Mouse (Mus musculus) limb, embryonic 11.5 days (tissue): ENCODE measurements around the gene H2al1f. TPM values are rescaled to one million over a fixed set of nuclear protein-coding genes. Genes with fewer than 3 reads are reported as not detected.
"Not testable (repeated sequence)": the region's sequence is repeated elsewhere in the genome, so short reads cannot be mapped to it uniquely, and the experiment has no call there.

Experiments used
- ATAC-seq: fragments of 200-750 bp; cut with Nextera tagmentation; 2 replicates; pipeline ENCODE4 v1.8.0; 2017; ENCODE audit warnings: low read depth; ENCODE audit not compliant: insufficient number of reproducible peaks, low FRiP score, low TSS enrichment
- DNase-seq: peaks from one replicate; pipeline ENCODE4 v3.0.0-alpha.2; 2015; ENCODE audit warnings: low spot score
- H3K27ac ChIP-seq: fragments of 300-500 bp; sonication (generic); replicated peaks from 2 replicates; pipeline ENCODE4 v1.5.1; 2014; ENCODE audit warnings: low read depth, mild to moderate bottlenecking, low read length
- H3K27me3 ChIP-seq: fragments of 300-500 bp; sonication (generic); 2 replicates; pipeline ENCODE4 v1.6.1; 2014; ENCODE audit warnings: mild to moderate bottlenecking, low read length, mixed read lengths; ENCODE audit not compliant: control insufficient read depth, insufficient read depth
- H3K36me3 ChIP-seq: fragments of 300-500 bp; sonication (generic); 2 replicates; pipeline ENCODE4 v1.6.1; 2014; ENCODE audit warnings: mild to moderate bottlenecking, low read length, moderate library complexity, mixed read lengths; ENCODE audit not compliant: control insufficient read depth, insufficient read depth
- H3K4me1 ChIP-seq: fragments of 300-500 bp; sonication (generic); 2 replicates; pipeline ENCODE4 v1.6.1; 2014; ENCODE audit warnings: low read length, mixed read lengths; ENCODE audit not compliant: control insufficient read depth, insufficient read depth
- H3K4me2 ChIP-seq: fragments of 300-500 bp; sonication (generic); 2 replicates; pipeline ENCODE4 v1.6.1; 2014; ENCODE audit warnings: low read depth, mild to moderate bottlenecking, moderate library complexity; ENCODE audit not compliant: severe bottlenecking
- H3K4me3 ChIP-seq: fragments of 300-500 bp; sonication (generic); 2 replicates; pipeline ENCODE4 v1.5.1; 2014; ENCODE audit warnings: low read depth, low read length
- H3K9ac ChIP-seq: fragments of 300-500 bp; sonication (generic); 2 replicates; pipeline ENCODE4 v1.6.1; 2014; ENCODE audit warnings: mild to moderate bottlenecking, low read length
- H3K9me3 ChIP-seq: fragments of 300-500 bp; sonication (generic); 2 replicates; pipeline ENCODE4 v1.6.1; 2016; ENCODE audit warnings: low read length; ENCODE audit not compliant: control insufficient read depth
- WGBS: fragments of 180-500 bp; shearing (Covaris S2); extraction: QIAGEN DNeasy Blood & Tissue Kit; methylation state at CpG from one replicate; pipeline ENCODE4 v1.1.7; 2014; 5-methylcytosine and 5-hydroxymethylcytosine counted together
- polyA plus RNA-seq: library from polyadenylated mRNA; unstranded; fragments of >200 nt; fragmentation: Nextera tagmentation; extraction: Ambion mirVana; gene quantifications from 2 replicates; pipeline ENCODE4 v1.2.1, GENCODE M21; 2014

The H2al1f gene
- polyA plus RNA-seq, 1 experiment from 2014 or later = not detected

- H3K9me3 ChIP-seq, H3K27ac ChIP-seq, H3K27me3 ChIP-seq, H3K4me1 ChIP-seq, DNase-seq, H3K36me3 ChIP-seq, H3K4me2 ChIP-seq, H3K4me3 ChIP-seq, ATAC-seq, H3K9ac ChIP-seq: not testable (repeated sequence)
- WGBS = 100% methylated on average over 1 of the region's 3 CpGs
Observed at GRCm38 (mm10) chrX:11302132-11302531, 12.8 kb upstream of the H2al1f start, which contains the start of gene H2al1b. Gene H2al1b (plus strand): TSS chrX:11302432.

GRCm38 (mm10) chrX:11305355-11305754, 9.6 kb upstream of the H2al1f start, which contains the start of gene H2al1c:
Gene H2al1c (plus strand): TSS chrX:11305655.
- H3K36me3 ChIP-seq, DNase-seq, ATAC-seq, H3K9ac ChIP-seq, H3K4me1 ChIP-seq, H3K4me2 ChIP-seq, H3K4me3 ChIP-seq, H3K9me3 ChIP-seq, H3K27ac ChIP-seq, H3K27me3 ChIP-seq: not testable (repeated sequence)
- WGBS = 100% methylated on average over 1 of the region's 6 CpGs

GRCm38 (mm10) chrX:11308524-11308923, 6.4 kb upstream of the H2al1f start, which contains the start of gene H2al1d:
Gene H2al1d (plus strand): TSS chrX:11308824.
- not testable (repeated sequence) for H3K9me3 ChIP-seq, DNase-seq, H3K27ac ChIP-seq, ATAC-seq, H3K4me1 ChIP-seq, H3K27me3 ChIP-seq, H3K9ac ChIP-seq, H3K4me2 ChIP-seq, H3K36me3 ChIP-seq, H3K4me3 ChIP-seq
- WGBS = no CpG with 5 or more reads among the region's 6 CpGs

- DNase-seq, H3K4me3 ChIP-seq, H3K27me3 ChIP-seq, H3K9ac ChIP-seq, H3K9me3 ChIP-seq, H3K4me1 ChIP-seq, H3K4me2 ChIP-seq, ATAC-seq, H3K36me3 ChIP-seq, H3K27ac ChIP-seq: not testable (repeated sequence)
- no CpG with 5 or more reads among the region's 3 CpGs for WGBS
Observed at GRCm38 (mm10) chrX:11311634-11312033, 3.3 kb upstream of the H2al1f start, which contains the start of gene H2al1e. Gene H2al1e (plus strand): TSS chrX:11311934.

- H3K36me3 ChIP-seq, H3K9me3 ChIP-seq, ATAC-seq, H3K27ac ChIP-seq, H3K9ac ChIP-seq, H3K27me3 ChIP-seq, H3K4me1 ChIP-seq, H3K4me3 ChIP-seq, DNase-seq, H3K4me2 ChIP-seq: not testable (repeated sequence)
- WGBS = no CpG with 5 or more reads among the region's 3 CpGs
Observed at GRCm38 (mm10) chrX:11317956-11318355, 3.0 kb downstream of the H2al1f start, which contains the start of gene H2al1g. Gene H2al1g (plus strand): TSS chrX:11318256.

GRCm38 (mm10) chrX:11321192-11321591, 6.2 kb downstream of the H2al1f start, which contains the start of gene H2al1h:
Gene H2al1h (plus strand): TSS chrX:11321492.
- H3K4me1 ChIP-seq, H3K36me3 ChIP-seq, H3K27me3 ChIP-seq, H3K4me2 ChIP-seq, H3K9me3 ChIP-seq, DNase-seq, ATAC-seq, H3K4me3 ChIP-seq, H3K9ac ChIP-seq, H3K27ac ChIP-seq: not testable (repeated sequence)
- WGBS = no CpG with 5 or more reads among the region's 6 CpGs

- H3K4me1 ChIP-seq, H3K4me3 ChIP-seq, H3K27ac ChIP-seq, DNase-seq, H3K9ac ChIP-seq, ATAC-seq, H3K27me3 ChIP-seq, H3K4me2 ChIP-seq, H3K36me3 ChIP-seq, H3K9me3 ChIP-seq: not testable (repeated sequence)
- WGBS = 88% methylated on average over 2 of the region's 5 CpGs
Observed at GRCm38 (mm10) chrX:11324359-11324758, 9.4 kb downstream of the H2al1f start, which contains the start of gene H2al1i. Gene H2al1i (plus strand): TSS chrX:11324659.

- not testable (repeated sequence) for H3K4me3 ChIP-seq, H3K9me3 ChIP-seq, DNase-seq, H3K4me1 ChIP-seq, H3K27me3 ChIP-seq, ATAC-seq, H3K9ac ChIP-seq, H3K27ac ChIP-seq, H3K4me2 ChIP-seq, H3K36me3 ChIP-seq
- WGBS = 92% methylated on average over 2 of the region's 2 CpGs
Observed at GRCm38 (mm10) chrX:11327522-11327921, 12.6 kb downstream of the H2al1f start, which contains the start of gene H2al1j. Gene H2al1j (plus strand): TSS chrX:11327822.
